Mouse (Mus musculus): Measurements from ENCODE around the gene Retreg3.

DNA sequence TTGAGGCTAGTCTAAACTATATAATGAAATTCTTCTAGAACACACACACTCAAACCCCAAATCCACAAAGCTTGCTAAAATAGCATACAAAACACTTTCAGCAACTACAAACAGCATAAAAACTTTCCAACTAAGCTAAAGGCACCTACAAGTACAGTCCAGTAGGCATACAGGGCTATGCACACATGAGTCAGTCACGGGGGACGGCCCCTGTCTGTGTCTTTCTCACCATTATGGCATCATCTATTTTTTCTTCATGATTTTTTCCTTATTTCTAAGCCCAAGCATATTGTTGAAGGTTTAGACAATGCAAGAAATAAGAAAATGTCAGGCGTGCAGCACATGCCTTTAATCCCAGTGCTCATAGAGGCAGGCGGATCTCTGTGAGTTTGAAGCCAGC is 8.5 kb downstream of the Retreg3 start:
- TF ChIP-seq SRF (IDR thresholded peaks at IDR 0.05; ENCODE audit: control insufficient read depth, insufficient read length, low read depth) = no peak
- no peak for TF ChIP-seq TCF12 (IDR thresholded peaks at IDR 0.05; ENCODE audit: insufficient read depth, poor library complexity, severe bottlenecking)

All from myocyte (in vitro differentiated cells).